Mouse (Mus musculus): ENCODE measurements around the gene Lrrtm3. TPM values are rescaled to one million over a fixed set of nuclear protein-coding genes. Genes with fewer than 3 reads are reported as not detected.

Gene Lrrtm3
- polyA plus RNA-seq, 1 experiment from 2014 or later = 21.0 TPM

Other genes starting within 250 kb of the Lrrtm3 start
- 0.78 and 0.81 TPM in 2 replicates for gene Gm10118, start 162.8 kb downstream of the Lrrtm3 start, polyA plus RNA-seq (2015; fragmentation: Nextera tagmentation; extraction: Ambion mirVana)